Mouse (Mus musculus): ENCODE measurements around the gene Foxq1.

The Foxq1 gene

GRCm38 (mm10) chr13:31555834-31556233, at the start of gene Foxq1:
TSS of gene Foxq1 (plus strand) at chr13:31556134.
- no peak for DNase-seq

- DNase-seq = peak; percentile 9 to 24
Measured at GRCm38 (mm10) chr13:31506494-31507167, 49.3 kb upstream of the Foxq1 start.

GRCm38 (mm10) chr13:31515261-31515660, 40.7 kb upstream of the Foxq1 start:
- DNase-seq = no peak

- peak; percentile 17 to 30 for DNase-seq
Measured at GRCm38 (mm10) chr13:31518411-31518886, 37.5 kb upstream of the Foxq1 start.

GRCm38 (mm10) chr13:31518971-31519370, 37.0 kb upstream of the Foxq1 start:
- DNase-seq = no peak

- DNase-seq = peak in 1 of 2 experiments; percentile 8
Measured at GRCm38 (mm10) chr13:31524976-31525375, 31.0 kb upstream of the Foxq1 start.

GRCm38 (mm10) chr13:31531186-31531585, 24.7 kb upstream of the Foxq1 start:
- no peak for DNase-seq

- peak; percentile 12 to 24 for DNase-seq
Measured at GRCm38 (mm10) chr13:31531651-31532061, 24.3 kb upstream of the Foxq1 start.

GRCm38 (mm10) chr13:31534726-31535125, 21.2 kb upstream of the Foxq1 start:
- DNase-seq = no peak

- DNase-seq = no peak
Measured at GRCm38 (mm10) chr13:31543021-31543420, 12.9 kb upstream of the Foxq1 start.

GRCm38 (mm10) chr13:31546784-31547183, 9.2 kb upstream of the Foxq1 start:
- no peak for DNase-seq

- no peak for DNase-seq
Measured at GRCm38 (mm10) chr13:31547204-31547603, 8.7 kb upstream of the Foxq1 start.

- no peak for DNase-seq
Measured at GRCm38 (mm10) chr13:31547610-31548009, 8.3 kb upstream of the Foxq1 start.

GRCm38 (mm10) chr13:31556964-31557767, 1.2 kb downstream of the Foxq1 start:
- DNase-seq = no peak

- peak; percentile 60 to 74 for DNase-seq
Measured at GRCm38 (mm10) chr13:31557768-31558520, 2.0 kb downstream of the Foxq1 start.

GRCm38 (mm10) chr13:31558521-31559418, 2.8 kb downstream of the Foxq1 start, which contains the start of gene A530084C06Rik:
TSS of gene A530084C06Rik (minus strand) at chr13:31559333.
- DNase-seq = peak; percentile 45 to 63

- DNase-seq = peak; percentile 80 to 85
Measured at GRCm38 (mm10) chr13:31559419-31560144, 3.6 kb downstream of the Foxq1 start.

- DNase-seq = no peak
Measured at GRCm38 (mm10) chr13:31564394-31564793, 8.5 kb downstream of the Foxq1 start.

- DNase-seq = no peak
Measured at GRCm38 (mm10) chr13:31567099-31567498, 11.2 kb downstream of the Foxq1 start.

GRCm38 (mm10) chr13:31567617-31568294, 11.8 kb downstream of the Foxq1 start:
- DNase-seq = no peak
